Mouse (Mus musculus): ENCODE measurements around the gene Tprn.

GRCm38 (mm10) chr2:25223681-25224491 is 38.5 kb upstream of the Tprn start:
- TF ChIP-seq POLR2A (IDR thresholded peaks at IDR 0.05; ENCODE audit: control insufficient read depth, extremely low read depth, insufficient read depth, low read length, poor library complexity) (no peak), CTCF (IDR thresholded peaks at IDR 0.05; ENCODE audit: borderline replicate concordance, control insufficient read depth, extremely low read depth, insufficient read depth, low read length, poor library complexity) (no peak)
